Comparison of ENCODE assay signal across 12 mouse cellular contexts in the genomic region with DNA sequence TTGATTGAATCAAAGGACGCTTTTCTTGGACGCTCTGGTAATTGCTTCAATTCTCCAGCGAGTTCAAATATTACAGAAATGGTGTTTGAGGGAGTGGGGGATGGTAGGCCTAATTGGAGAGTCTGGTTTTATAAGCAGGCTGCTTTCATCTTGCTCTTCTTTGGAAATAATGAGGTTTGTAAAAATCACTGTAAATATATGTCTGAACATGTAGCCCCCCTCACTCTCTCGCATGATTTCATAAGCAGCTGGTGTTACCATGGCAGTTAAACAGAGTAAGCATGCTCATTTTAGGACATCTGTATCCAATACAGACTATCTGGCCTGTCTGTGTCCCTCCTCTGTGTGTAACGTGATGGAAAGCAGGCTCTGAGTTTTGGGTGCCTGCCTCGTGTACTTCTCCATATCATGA.
DNase-seq lines count a peak whose midpoint lies in the region; ATAC-seq and TF ChIP-seq lines count a peak whose summit lies in the region.
"Had no signal": no experiment of that assay in that cellular context is flagged by ENCODE, and none has a peak within 500 bp of the region (broad histone marks: within the 10 kb centered on the region; RNA-seq: fewer than 3 reads in every experiment).

No protein-coding gene starts in this region.

- no peak overlapping the region for H3K9ac ChIP-seq in hindbrain, postnatal 0 days (replicated peaks; ENCODE audit: low read length)
- H3K9ac ChIP-seq in hindbrain, embryonic 13.5 days: no peak overlapping the region
- H3K9ac ChIP-seq in embryonic facial prominence, embryonic 14.5 days (ENCODE audit: low read depth, low read length): no peak overlapping the region
- no peak overlapping the region for H3K9ac ChIP-seq in limb, embryonic 13.5 days
- no peak overlapping the region for H3K9ac ChIP-seq in liver, embryonic 11.5 days (ENCODE audit: low read depth, low read length)

- H3K27me3 ChIP-seq in hindbrain, postnatal 0 days (ENCODE audit: insufficient read depth, low read length): no peaks in the 10 kb centered on the region
- no peaks in the 10 kb centered on the region for H3K27me3 ChIP-seq in hindbrain, embryonic 13.5 days
- no peaks in the 10 kb centered on the region for H3K27me3 ChIP-seq in embryonic facial prominence, embryonic 14.5 days (replicated peaks; ENCODE audit: control insufficient read depth, insufficient read depth, low read length)
- no peaks in the 10 kb centered on the region for H3K27me3 ChIP-seq in limb, embryonic 13.5 days
- no peaks in the 10 kb centered on the region for H3K27me3 ChIP-seq in liver, embryonic 11.5 days (replicated peaks; ENCODE audit: control insufficient read depth, insufficient read depth, low read length)
- H3K27me3 ChIP-seq: CH12.LX had no signal

- H3K4me2 ChIP-seq in hindbrain, postnatal 0 days (ENCODE audit: low read depth, low read length): no peak overlapping the region
- no peak overlapping the region for H3K4me2 ChIP-seq in hindbrain, embryonic 13.5 days
- no peak overlapping the region for H3K4me2 ChIP-seq in embryonic facial prominence, embryonic 14.5 days (ENCODE audit: low read depth, low read length)
- no peak overlapping the region for H3K4me2 ChIP-seq in limb, embryonic 13.5 days (replicated peaks)
- H3K4me2 ChIP-seq in liver, embryonic 11.5 days: no peak overlapping the region

- no peak for ATAC-seq in hindbrain, postnatal 0 days
- ATAC-seq in hindbrain, embryonic 13.5 days (ENCODE audit: low FRiP score): no peak
- ATAC-seq in embryonic facial prominence, embryonic 14.5 days (ENCODE audit: low read depth): peak; percentile 95
- peak; percentile 92 for ATAC-seq in limb, embryonic 13.5 days (ENCODE audit: low FRiP score, low read depth)
- ATAC-seq in liver, embryonic 11.5 days (replicated peaks; ENCODE audit: low FRiP score): no peak
- ATAC-seq: inflammation-experienced regulatory T-cells, adult 6 months had no signal

- H3K4me3 ChIP-seq in hindbrain, postnatal 0 days (ENCODE audit: low read length): no peak overlapping the region
- H3K4me3 ChIP-seq in hindbrain, embryonic 13.5 days: no peak overlapping the region
- no peak overlapping the region for H3K4me3 ChIP-seq in embryonic facial prominence, embryonic 14.5 days (ENCODE audit: low read depth, low read length)
- H3K4me3 ChIP-seq in limb, embryonic 13.5 days: no peak overlapping the region
- no peak overlapping the region for H3K4me3 ChIP-seq in liver, embryonic 11.5 days (ENCODE audit: low read depth, low read length)

- H3K4me1 ChIP-seq in hindbrain, postnatal 0 days (ENCODE audit: insufficient read depth, low read length): no peaks in the 10 kb centered on the region
- 0 out of 2 replicates have a peak, but pooled peaks cover 4% of the 10 kb centered on the region for H3K4me1 ChIP-seq in hindbrain, embryonic 13.5 days (replicated peaks)
- no peaks in the 10 kb centered on the region; the same call in 1 of the 2 replicates for H3K4me1 ChIP-seq in embryonic facial prominence, embryonic 14.5 days (ENCODE audit: control insufficient read depth, insufficient read depth, low read length)
- H3K4me1 ChIP-seq in limb, embryonic 13.5 days: peaks cover 7% of the 10 kb centered on the region
- H3K4me1 ChIP-seq in liver, embryonic 11.5 days (replicated peaks; ENCODE audit: control insufficient read depth, insufficient read depth, low read length): no peaks in the 10 kb centered on the region

- no peak for TF ChIP-seq CTCF in hindbrain, postnatal 0 days (IDR thresholded peaks at IDR 0.05; ENCODE audit: low read depth)

- no peaks in the 10 kb centered on the region for H3K36me3 ChIP-seq in hindbrain, postnatal 0 days (ENCODE audit: insufficient read depth, low read length)
- H3K36me3 ChIP-seq in hindbrain, embryonic 13.5 days: no peaks in the 10 kb centered on the region
- no peaks in the 10 kb centered on the region for H3K36me3 ChIP-seq in embryonic facial prominence, embryonic 14.5 days (ENCODE audit: control insufficient read depth, insufficient read depth, low read length)
- no peaks in the 10 kb centered on the region for H3K36me3 ChIP-seq in limb, embryonic 13.5 days
- no peaks in the 10 kb centered on the region for H3K36me3 ChIP-seq in liver, embryonic 11.5 days (ENCODE audit: control insufficient read depth, insufficient read depth, low read length)

- H3K9me3 ChIP-seq in hindbrain, postnatal 0 days (ENCODE audit: low read length): no peaks in the 10 kb centered on the region
- no peaks in the 10 kb centered on the region for H3K9me3 ChIP-seq in hindbrain, embryonic 13.5 days
- H3K9me3 ChIP-seq in embryonic facial prominence, embryonic 14.5 days (ENCODE audit: control insufficient read depth, low read length): no peaks in the 10 kb centered on the region
- H3K9me3 ChIP-seq in limb, embryonic 13.5 days: no peaks in the 10 kb centered on the region
- no peaks in the 10 kb centered on the region for H3K9me3 ChIP-seq in liver, embryonic 11.5 days (ENCODE audit: control insufficient read depth, low read length)

- H3K27ac ChIP-seq in hindbrain, postnatal 0 days: no peak overlapping the region
- no peak overlapping the region for H3K27ac ChIP-seq in hindbrain, embryonic 13.5 days
- peak overlapping the region; percentile 54; the same call in 1 of the 2 replicates for H3K27ac ChIP-seq in embryonic facial prominence, embryonic 14.5 days (replicated peaks; ENCODE audit: low read depth, low read length)
- H3K27ac ChIP-seq in limb, embryonic 13.5 days: no peak overlapping the region
- H3K27ac ChIP-seq in liver, embryonic 11.5 days (ENCODE audit: low read depth, low read length): no peak overlapping the region

- DNase-seq in hindbrain, postnatal 0 days (ENCODE audit: low spot score): peak; percentile 20
- peak; percentile 12 for DNase-seq in brain, adult 2 months (ENCODE audit: low read depth, low spot score)
- peak; percentile 90 for DNase-seq in embryonic facial prominence, embryonic 14.5 days (ENCODE audit: low spot score)
- no peak for DNase-seq in liver, embryonic 11.5 days (ENCODE audit: low spot score)
- DNase-seq in ovary, postnatal 10 days (ENCODE audit: low spot score): no peak
- DNase-seq in frontal cortex, postnatal 14 days (ENCODE audit: low spot score in 2 of 2): no peak
- DNase-seq: gastrocnemius, postnatal 36 days; right cerebral cortex, adult 18-20 months had no signal

- WGBS in hindbrain, postnatal 0 days: 60% methylated on average over 6 of the region's 6 CpGs
- 73% methylated on average over 6 of the region's 6 CpGs for WGBS in hindbrain, embryonic 13.5 days
- 27% methylated on average over 6 of the region's 6 CpGs for WGBS in embryonic facial prominence, embryonic 14.5 days
- WGBS in limb, embryonic 13.5 days: 15% methylated on average over 6 of the region's 6 CpGs
- whole genome bisulfite sequencing in liver, embryonic 11.5 days: 55% methylated on average over 6 of the region's 6 CpGs

Comparison
In these comparisons a context has a peak if more than half of its experiments do, and no peak if none do; other contexts are left out.
1. ATAC-seq: peak in embryonic facial prominence, embryonic 14.5 days (single experiment) and limb, embryonic 13.5 days (single experiment); none in hindbrain, postnatal 0 days (single experiment), hindbrain, embryonic 13.5 days (single experiment) and liver, embryonic 11.5 days (single experiment).
2. DNase-seq: peak in hindbrain, postnatal 0 days (single experiment), brain, adult 2 months (single experiment) and embryonic facial prominence, embryonic 14.5 days (single experiment); none in liver, embryonic 11.5 days (single experiment), ovary, postnatal 10 days (single experiment) and frontal cortex, postnatal 14 days (0 of 2).